Mouse (Mus musculus) embryonic fibroblast, embryonic 13.5 days (primary cell): Measurements from ENCODE around the gene Adgrd1.

Experiments
- CTCF ChIP-seq: IDR thresholded peaks from 2 replicates; pipeline ENCODE4 v1.5.1; 2011; ENCODE audit warnings: mild to moderate bottlenecking, control low read depth, low read length, moderate library complexity, borderline replicate concordance; ENCODE audit not compliant: insufficient read depth
- POLR2A ChIP-seq: IDR thresholded peaks from 2 replicates; pipeline ENCODE4 v1.6.1; 2011; ENCODE audit warnings: low read depth, mild to moderate bottlenecking, control low read depth, low read length, moderate library complexity

DNA sequence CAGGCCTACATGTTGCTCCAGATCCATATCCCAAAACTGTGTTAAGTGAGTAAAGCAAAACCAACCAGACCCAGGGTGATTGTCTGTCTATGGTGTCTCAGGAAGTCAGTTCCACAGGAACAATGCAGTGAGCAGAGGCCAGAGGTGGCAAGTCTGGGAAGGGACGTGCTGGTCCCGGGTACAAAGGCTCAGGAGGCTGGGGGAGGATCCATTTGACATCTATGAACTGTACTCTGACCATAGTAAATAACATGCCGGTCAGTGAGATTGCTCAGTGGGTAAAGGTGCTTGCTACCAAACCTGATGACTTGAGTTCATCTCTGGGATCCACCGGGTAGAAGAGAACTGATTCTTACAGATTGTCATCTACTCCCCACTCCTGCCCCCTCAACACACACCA, 3.4 kb upstream of the Adgrd1 start:
- TF ChIP-seq CTCF: no peak
- TF ChIP-seq POLR2A: no peak
